In the genomic region with DNA sequence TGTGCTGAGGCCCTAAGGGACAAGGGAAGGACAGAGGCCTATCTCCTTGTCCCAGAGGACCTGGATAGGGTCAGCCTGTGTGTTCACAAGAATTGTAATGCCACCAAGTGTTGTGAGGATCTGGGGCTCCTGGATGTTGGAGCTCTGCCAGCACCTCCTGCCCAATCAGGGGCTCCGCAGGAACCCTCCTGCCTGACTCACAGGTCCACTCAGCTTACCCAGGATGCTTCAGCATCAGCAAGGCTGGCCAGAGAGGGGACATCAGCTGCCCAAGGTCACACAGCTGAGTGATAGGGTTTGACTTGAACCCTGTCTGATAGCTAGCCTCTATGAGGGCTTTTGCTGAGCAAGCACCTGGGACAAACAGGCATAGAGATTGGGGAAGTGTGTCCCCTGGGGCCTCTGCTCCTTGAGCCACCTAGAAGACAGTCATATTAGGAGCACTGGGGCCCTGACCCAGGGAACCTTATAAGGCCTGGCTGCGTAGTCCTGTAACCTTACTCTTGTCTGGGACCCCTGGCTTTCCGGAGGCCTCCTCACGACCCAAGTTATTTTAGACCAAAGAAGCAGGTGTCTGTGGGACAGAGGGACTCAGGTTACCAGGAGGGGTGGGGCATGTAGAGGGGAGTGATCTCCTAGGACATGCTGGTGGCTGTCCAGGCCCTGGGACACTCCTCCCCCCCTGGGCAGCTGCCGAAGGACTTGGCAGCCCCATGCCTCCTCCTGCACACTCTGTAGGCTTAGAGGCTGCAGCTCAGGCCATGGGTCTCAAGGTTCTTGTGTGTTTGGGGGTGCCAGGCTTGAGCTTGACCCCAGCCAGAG, we compare ENCODE assay signal across 9 mouse cellular contexts. TPM values are rescaled to one million over a fixed set of nuclear protein-coding genes. Genes with fewer than 3 reads are reported as not detected.
DNase-seq lines count a peak whose midpoint lies in the region; ATAC-seq and TF ChIP-seq lines count a peak whose summit lies in the region.
"Had no signal": no experiment of that assay in that cellular context is flagged by ENCODE, and none has a peak within 500 bp of the region (broad histone marks: within the 10 kb centered on the region; RNA-seq: fewer than 3 reads in every experiment).

No protein-coding gene starts in this region.

- peaks cover 49% of the 10 kb centered on the region for H3K4me1 ChIP-seq in liver, embryonic 12.5 days
- H3K4me1 ChIP-seq in liver, postnatal 0 days (ENCODE audit: insufficient read depth): peaks cover 3% of the 10 kb centered on the region; the same call in 1 of the 2 replicates
- H3K4me1 ChIP-seq in kidney, postnatal 0 days (replicated peaks; ENCODE audit: insufficient read depth, low read length): peaks cover 37% of the 10 kb centered on the region
- H3K4me1 ChIP-seq in midbrain, embryonic 14.5 days (ENCODE audit: control insufficient read depth, insufficient read depth, low read length): peaks cover 40% of the 10 kb centered on the region

- peak overlapping the region; percentile 58 for H3K4me2 ChIP-seq in liver, embryonic 12.5 days
- H3K4me2 ChIP-seq in liver, postnatal 0 days (ENCODE audit: low read depth, low read length): no peak overlapping the region
- peak overlapping the region; percentile 41; the same call in 1 of the 2 replicates for H3K4me2 ChIP-seq in kidney, postnatal 0 days (ENCODE audit: low read length)
- H3K4me2 ChIP-seq in midbrain, embryonic 14.5 days (ENCODE audit: low read length): peak overlapping the region; percentile 49

- no peaks in the 10 kb centered on the region for H3K27me3 ChIP-seq in liver, embryonic 12.5 days (replicated peaks)
- H3K27me3 ChIP-seq in liver, postnatal 0 days (ENCODE audit: insufficient read depth, low read length): no peaks in the 10 kb centered on the region
- H3K27me3 ChIP-seq in kidney, postnatal 0 days (ENCODE audit: insufficient read depth, low read length): no peaks in the 10 kb centered on the region
- H3K27me3 ChIP-seq in midbrain, embryonic 14.5 days (ENCODE audit: control insufficient read depth, insufficient read depth, low read length): no peaks in the 10 kb centered on the region
- H3K27me3 ChIP-seq: Patski had no signal

- no peaks in the 10 kb centered on the region for H3K36me3 ChIP-seq in liver, embryonic 12.5 days
- no peaks in the 10 kb centered on the region; the same call in 1 of the 2 replicates for H3K36me3 ChIP-seq in liver, postnatal 0 days (replicated peaks; ENCODE audit: insufficient read depth, low read length)
- no peaks in the 10 kb centered on the region for H3K36me3 ChIP-seq in kidney, postnatal 0 days (ENCODE audit: insufficient read depth, low read length)
- H3K36me3 ChIP-seq in midbrain, embryonic 14.5 days (ENCODE audit: control insufficient read depth, insufficient read depth, low read length): no peaks in the 10 kb centered on the region; the same call in 1 of the 2 replicates

- no peak for TF ChIP-seq EP300 in liver, postnatal 0 days (IDR thresholded peaks at IDR 0.05; ENCODE audit: low read depth)

- DNase-seq in liver, postnatal 0 days: no peak
- DNase-seq in cerebellum, postnatal 36 days: peak; percentile 80 to 82
- peak; percentile 81 to 83 for DNase-seq in heart, adult 9 months (ENCODE audit: low spot score in 2 of 2)
- no peak for DNase-seq in kidney, postnatal 0 days (ENCODE audit: low spot score)
- peak; percentile 53 for DNase-seq in midbrain, embryonic 14.5 days
- no peak for DNase-seq in urinary bladder, postnatal 25 days (ENCODE audit: low spot score)

- H3K9me3 ChIP-seq in liver, embryonic 12.5 days (replicated peaks): no peaks in the 10 kb centered on the region
- H3K9me3 ChIP-seq in liver, postnatal 0 days (ENCODE audit: low read length): no peaks in the 10 kb centered on the region
- H3K9me3 ChIP-seq in kidney, postnatal 0 days (replicated peaks; ENCODE audit: low read length): no peaks in the 10 kb centered on the region
- no peaks in the 10 kb centered on the region for H3K9me3 ChIP-seq in midbrain, embryonic 14.5 days (ENCODE audit: control insufficient read depth, low read length)

- no peak overlapping the region for H3K9ac ChIP-seq in liver, embryonic 12.5 days
- H3K9ac ChIP-seq in liver, postnatal 0 days (replicated peaks): no peak overlapping the region; the same call in 1 of the 2 replicates
- no peak overlapping the region for H3K9ac ChIP-seq in kidney, postnatal 0 days (ENCODE audit: low read depth, low read length)
- peak overlapping the region; percentile 51 for H3K9ac ChIP-seq in midbrain, embryonic 14.5 days (replicated peaks; ENCODE audit: low read length)

- no peak for ATAC-seq in liver, embryonic 12.5 days
- ATAC-seq in liver, postnatal 0 days: no peak
- ATAC-seq in kidney, postnatal 0 days (replicated peaks; ENCODE audit: low FRiP score, low read depth): 0 out of 2 replicates have a peak, but pooled peaks have one; percentile 24
- no peak for ATAC-seq in midbrain, embryonic 14.5 days (ENCODE audit: low FRiP score, low TSS enrichment)
- no peak for ATAC-seq in megakaryocyte-erythroid progenitor cell, adult 5-6 weeks (replicated peaks; ENCODE audit: low FRiP score, low TSS enrichment, poor library complexity, severe bottlenecking)
- ATAC-seq: Patski had no signal

- 62% methylated on average over 5 of the region's 5 CpGs for WGBS in liver, embryonic 12.5 days (ENCODE audit: insufficient replicate concordance)
- 57% methylated on average over 5 of the region's 5 CpGs for WGBS in liver, postnatal 0 days (ENCODE audit: insufficient replicate concordance)
- 37% methylated on average over 5 of the region's 5 CpGs for WGBS in kidney, postnatal 0 days
- 61% methylated on average over 5 of the region's 5 CpGs for WGBS in midbrain, embryonic 14.5 days

- H3K27ac ChIP-seq in liver, embryonic 12.5 days: 0 out of 2 replicates have a peak overlapping the region, but pooled peaks have one; percentile 1
- H3K27ac ChIP-seq in liver, postnatal 0 days (ENCODE audit: low read depth): no peak overlapping the region
- H3K27ac ChIP-seq in kidney, postnatal 0 days: peak overlapping the region; percentile 68
- H3K27ac ChIP-seq in midbrain, embryonic 14.5 days (replicated peaks; ENCODE audit: low read depth, low read length): peak overlapping the region; percentile 80

- TF ChIP-seq CTCF in liver, postnatal 0 days (IDR thresholded peaks at IDR 0.05; ENCODE audit: low read depth): no peak
- TF ChIP-seq CTCF in kidney, postnatal 0 days (IDR thresholded peaks at IDR 0.05; ENCODE audit: low read depth): no peak

- no peak overlapping the region for H3K4me3 ChIP-seq in liver, embryonic 12.5 days
- no peak overlapping the region for H3K4me3 ChIP-seq in liver, postnatal 0 days (ENCODE audit: low read depth, low read length)
- no peak overlapping the region for H3K4me3 ChIP-seq in kidney, postnatal 0 days (replicated peaks; ENCODE audit: low read depth, low read length)
- peak overlapping the region; percentile 28 for H3K4me3 ChIP-seq in midbrain, embryonic 14.5 days (replicated peaks; ENCODE audit: low read depth, low read length)

RNA-seq across cellular contexts. Expression of gene Ak1, which starts 4.5 kb away (rescaled TPM):
- 2.6 TPM in 2 replicates for polyA plus RNA-seq in liver, embryonic 12.5 days (2016; fragmentation: Nextera tagmentation; extraction: Ambion mirVana)
- polyA plus RNA-seq in liver, postnatal 0 days (2015; fragmentation: Nextera tagmentation; extraction: Ambion mirVana): 1.3 and 5.9 TPM in 2 replicates
- polyA plus RNA-seq in kidney, postnatal 0 days (2015; fragmentation: Nextera tagmentation; extraction: Ambion mirVana): 38.7 and 41.6 TPM in 2 replicates
- 69.2 and 76.2 TPM in 2 replicates for polyA plus RNA-seq in midbrain, embryonic 14.5 days (2014; fragmentation: Nextera tagmentation; extraction: Ambion mirVana)
- 1.7 and 2.4 TPM in 2 replicates for total RNA-seq in megakaryocyte-erythroid progenitor cell, adult 5-6 weeks (2014; fragmentation: Nextera tagmentation)
- 1.2 and 8.0 TPM in 2 replicates for total RNA-seq in megakaryocyte-erythroid progenitor cell, adult 5-6 weeks (2017)

RNA-seq across cellular contexts. Expression of gene Eng, which starts 20.3 kb away (rescaled TPM):
- polyA plus RNA-seq in liver, embryonic 12.5 days (2016; fragmentation: Nextera tagmentation; extraction: Ambion mirVana): 32.4 and 35.4 TPM in 2 replicates
- 29.9 and 30.2 TPM in 2 replicates for polyA plus RNA-seq in liver, postnatal 0 days (2015; fragmentation: Nextera tagmentation; extraction: Ambion mirVana)
- polyA plus RNA-seq in kidney, postnatal 0 days (2015; fragmentation: Nextera tagmentation; extraction: Ambion mirVana): 71.6 and 76.3 TPM in 2 replicates
- polyA plus RNA-seq in midbrain, embryonic 14.5 days (2014; fragmentation: Nextera tagmentation; extraction: Ambion mirVana): 13.5 and 23.8 TPM in 2 replicates
- 97.0 and 99.9 TPM in 2 replicates for total RNA-seq in megakaryocyte-erythroid progenitor cell, adult 5-6 weeks (2014; fragmentation: Nextera tagmentation)
- 10.8 and 21.3 TPM in 2 replicates for total RNA-seq in megakaryocyte-erythroid progenitor cell, adult 5-6 weeks (2017)

RNA-seq across cellular contexts. Expression of gene St6galnac6, which starts 26.6 kb away (rescaled TPM):
- polyA plus RNA-seq in liver, embryonic 12.5 days (2016; fragmentation: Nextera tagmentation; extraction: Ambion mirVana): 14.5 and 15.4 TPM in 2 replicates
- polyA plus RNA-seq in liver, postnatal 0 days (2015; fragmentation: Nextera tagmentation; extraction: Ambion mirVana): 14.0 and 15.9 TPM in 2 replicates
- polyA plus RNA-seq in kidney, postnatal 0 days (2015; fragmentation: Nextera tagmentation; extraction: Ambion mirVana): 13.7 and 15.3 TPM in 2 replicates
- polyA plus RNA-seq in midbrain, embryonic 14.5 days (2014; fragmentation: Nextera tagmentation; extraction: Ambion mirVana): 7.6 and 10.2 TPM in 2 replicates
- total RNA-seq in megakaryocyte-erythroid progenitor cell, adult 5-6 weeks (2014; fragmentation: Nextera tagmentation): 13.8 and 19.1 TPM in 2 replicates
- total RNA-seq in megakaryocyte-erythroid progenitor cell, adult 5-6 weeks (2017): 6.5 and 12.9 TPM in 2 replicates

RNA-seq across cellular contexts. Expression of gene St6galnac4, which starts 39.2 kb away (rescaled TPM):
- 17.5 and 18.9 TPM in 2 replicates for polyA plus RNA-seq in liver, embryonic 12.5 days (2016; fragmentation: Nextera tagmentation; extraction: Ambion mirVana)
- polyA plus RNA-seq in liver, postnatal 0 days (2015; fragmentation: Nextera tagmentation; extraction: Ambion mirVana): 4.3 and 5.8 TPM in 2 replicates
- polyA plus RNA-seq in kidney, postnatal 0 days (2015; fragmentation: Nextera tagmentation; extraction: Ambion mirVana): 15.8 and 18.1 TPM in 2 replicates
- polyA plus RNA-seq in midbrain, embryonic 14.5 days (2014; fragmentation: Nextera tagmentation; extraction: Ambion mirVana): 20.1 and 24.8 TPM in 2 replicates
- 21.5 and 29.8 TPM in 2 replicates for total RNA-seq in megakaryocyte-erythroid progenitor cell, adult 5-6 weeks (2014; fragmentation: Nextera tagmentation)
- 22.3 and 22.7 TPM in 2 replicates for total RNA-seq in megakaryocyte-erythroid progenitor cell, adult 5-6 weeks (2017)

RNA-seq across cellular contexts. Expression of gene 9430097D07Rik, which starts 50.6 kb away (rescaled TPM):
- polyA plus RNA-seq in liver, embryonic 12.5 days (2016; fragmentation: Nextera tagmentation; extraction: Ambion mirVana): not detected in 2 replicates
- polyA plus RNA-seq in liver, postnatal 0 days (2015; fragmentation: Nextera tagmentation; extraction: Ambion mirVana): not detected in 2 replicates
- 0.08 TPM in 1 of 2 replicates, not detected in the other for polyA plus RNA-seq in kidney, postnatal 0 days (2015; fragmentation: Nextera tagmentation; extraction: Ambion mirVana)
- polyA plus RNA-seq in midbrain, embryonic 14.5 days (2014; fragmentation: Nextera tagmentation; extraction: Ambion mirVana): 0.29 and 1.3 TPM in 2 replicates
- not detected in 2 replicates for total RNA-seq in megakaryocyte-erythroid progenitor cell, adult 5-6 weeks (2014; fragmentation: Nextera tagmentation)
- 0.75 TPM in 1 of 2 replicates, not detected in the other for total RNA-seq in megakaryocyte-erythroid progenitor cell, adult 5-6 weeks (2017)

Comparison
In these comparisons a context has a peak if more than half of its experiments do, and no peak if none do; other contexts are left out.
1. DNase-seq: peak in cerebellum, postnatal 36 days (2 of 2), heart, adult 9 months (2 of 2) and midbrain, embryonic 14.5 days (single experiment); none in liver, postnatal 0 days (single experiment), kidney, postnatal 0 days (single experiment) and urinary bladder, postnatal 25 days (single experiment).